ENCODE assay signal across 9 mouse cellular contexts in the genomic region with DNA sequence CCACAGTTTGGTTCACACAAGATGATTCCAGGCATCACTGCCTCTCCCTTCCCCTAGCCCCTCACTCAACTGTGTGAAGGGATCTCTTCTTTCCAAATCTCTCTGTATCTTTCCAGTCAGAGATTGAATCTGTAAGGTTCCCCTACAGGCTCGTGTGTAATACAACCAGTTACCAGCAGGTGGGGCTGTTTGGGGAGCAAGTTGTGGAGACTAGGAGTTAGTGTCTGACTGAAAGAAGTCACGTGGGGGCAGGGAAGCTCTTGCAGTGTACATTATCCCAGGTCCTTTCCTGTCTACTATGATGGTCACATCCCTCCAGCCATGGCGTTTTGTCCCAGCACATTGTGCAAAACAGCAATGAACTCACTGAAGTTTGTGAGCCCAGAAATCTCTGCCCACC. TPM values are rescaled to one million over a fixed set of nuclear protein-coding genes. Genes with fewer than 3 reads are reported as not detected.
DNase-seq lines count a peak whose midpoint lies in the region; ATAC-seq and TF ChIP-seq lines count a peak whose summit lies in the region.
"Had no signal": no experiment of that assay in that cellular context is flagged by ENCODE, and none has a peak within 500 bp of the region (broad histone marks: within the 10 kb centered on the region; RNA-seq: fewer than 3 reads in every experiment).

No protein-coding gene starts in this region.

- no peak overlapping the region for H3K4me3 ChIP-seq in gastrocnemius, adult 2 months

- TF ChIP-seq CTCF in gastrocnemius, adult 2 months (IDR thresholded peaks at IDR 0.05), result peak; percentile 57

- DNase-seq in gastrocnemius, adult 2 months, result peak; percentile 47
- DNase-seq in gastrocnemius, adult 8-10 months (ENCODE audit: low spot score in 2 of 2), result no peak
- DNase-seq in 3T3-L1 (ENCODE audit: low read depth, low spot score) (peak; percentile 23), ZHBTc4 (ENCODE audit: low read depth, low spot score) (peak; percentile 90)
- DNase-seq in embryo, embryonic 10.5 days (ENCODE audit: low spot score), result peak; percentile 79
- DNase-seq in layer of hippocampus, postnatal 10 days (ENCODE audit: low spot score in 2 of 2), result peak; percentile 86 to 91
- peak; percentile 29 for DNase-seq in testis, postnatal 14 days (ENCODE audit: low spot score)

- no peak overlapping the region for H3K27ac ChIP-seq in gastrocnemius, adult 2 months

- 0 out of 2 replicates have a peak, but pooled peaks have one; percentile 39 for ATAC-seq in megakaryocyte progenitor cell, adult 5-6 weeks (replicated peaks; ENCODE audit: poor library complexity)

- intact Hi-C loops in gastrocnemius, adult 2 months (cut with DNase I), result loop anchor here (10.0 kb wide), 1 partner anchor 199 kb away; no protein-coding TSS in a partner anchor

RNA-seq across cellular contexts. Expression of a gene that starts 18.7 kb away (rescaled TPM):
- total RNA-seq in gastrocnemius, adult 2 months (2021), result not detected
- total RNA-seq in gastrocnemius, adult 8-10 months (2022), result not detected
- not detected for total RNA-seq in layer of hippocampus, postnatal 10 days (2021)
- total RNA-seq in megakaryocyte progenitor cell, adult 5-6 weeks (2015), result not detected in 2 replicates
- not detected in 2 replicates for total RNA-seq in megakaryocyte progenitor cell, adult 5-6 weeks (2017)
- total RNA-seq: layer of hippocampus, adult 8-10 months had no signal

Comparison
In these comparisons a context has a peak if more than half of its experiments do, and no peak if none do; other contexts are left out.
1. DNase-seq: peak in gastrocnemius, adult 2 months (single experiment), 3T3-L1 (single experiment), ZHBTc4 (single experiment), embryo, embryonic 10.5 days (single experiment), layer of hippocampus, postnatal 10 days (2 of 2) and testis, postnatal 14 days (single experiment); none in gastrocnemius, adult 8-10 months (0 of 2).